Mouse (Mus musculus) NIH3T3 (cell line): ENCODE measurements around the gene Coa3.
A peak's percentile ranks its signal among the peaks of the same experiment; 100 is the strongest.
"Not testable (repeated sequence)": the region's sequence is repeated elsewhere in the genome, so short reads cannot be mapped to it uniquely, and the experiment has no call there.

Source experiments
- DNase-seq: peaks from one replicate; pipeline ENCODE4 v3.0.0-alpha.2; 2012; ENCODE audit warnings: low read depth

The Coa3 gene

GRCm38 (mm10) chr11:101278223-101279192 is at the start of gene Coa3, which contains the start of gene Cntd1:
Coa3 (minus strand) TSS chr11:101279114.
Cntd1 (plus strand) TSS chr11:101279012.
- peak; percentile 90 for DNase-seq

- DNase-seq, result no peak
Measured at GRCm38 (mm10) chr11:101327311-101327710, 48.4 kb upstream of the Coa3 start.

DNA sequence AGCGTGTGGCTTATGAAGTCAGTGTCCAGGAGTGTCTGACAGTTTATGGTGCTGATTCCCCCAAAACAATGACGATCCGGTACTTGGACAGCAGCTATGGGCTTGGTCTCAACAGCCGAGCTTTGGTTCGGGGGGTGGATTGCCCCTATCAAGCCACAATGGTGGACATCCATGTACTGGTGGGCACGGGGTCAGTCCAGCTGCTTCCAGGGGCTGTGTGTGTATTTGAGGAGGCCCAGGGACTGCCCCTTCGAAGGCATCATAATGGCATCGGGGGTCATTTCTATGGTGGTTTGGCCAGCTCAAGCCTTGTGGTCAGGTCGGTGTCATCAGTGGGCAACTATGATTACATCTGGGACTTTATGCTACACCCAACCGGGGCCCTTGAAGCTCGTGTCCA is 47.2 kb upstream of the Coa3 start:
- no peak for DNase-seq

DNA sequence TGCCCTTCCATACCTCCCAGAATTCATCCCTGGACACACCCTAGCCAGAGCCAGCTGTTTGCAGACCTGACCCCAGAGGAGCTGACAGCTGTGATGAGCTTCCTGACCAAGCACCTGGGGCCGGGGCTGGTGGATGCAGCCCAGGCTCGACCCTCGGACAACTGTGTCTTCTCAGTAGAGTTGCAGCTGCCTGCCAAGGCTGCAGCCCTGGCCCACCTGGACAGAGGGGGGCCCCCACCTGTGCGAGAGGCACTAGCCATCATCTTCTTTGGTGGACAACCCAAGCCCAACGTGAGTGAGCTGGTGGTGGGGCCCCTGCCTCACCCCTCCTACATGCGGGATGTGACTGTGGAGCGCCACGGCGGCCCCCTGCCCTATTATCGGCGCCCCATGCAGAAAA is 46.3 kb upstream of the Coa3 start:
- DNase-seq, result not testable (repeated sequence)

DNA sequence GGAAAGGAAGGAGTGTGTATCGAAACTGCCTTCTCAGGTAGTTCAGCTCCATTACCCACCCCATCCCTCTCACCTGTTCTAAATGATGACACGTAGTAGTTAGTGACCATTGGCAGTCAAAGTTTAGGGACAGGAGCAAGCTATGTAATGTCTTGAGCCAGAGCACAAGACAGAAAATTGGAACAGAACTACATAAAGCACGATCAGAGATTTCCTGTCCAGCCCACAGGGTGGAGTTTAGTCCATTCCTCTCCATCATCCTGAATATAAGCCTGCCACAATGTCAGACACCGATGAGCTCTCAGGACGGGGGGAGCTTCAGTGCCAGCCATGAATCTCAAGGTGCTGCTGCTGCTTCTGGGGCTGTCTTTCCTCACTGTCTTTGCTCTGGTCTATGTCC is 45.8 kb upstream of the Coa3 start, which contains the start of gene Aoc2:
Aoc2 (plus strand) TSS at position 301 of the 400 bp plus-strand sequence.
- no peak for DNase-seq

DNA sequence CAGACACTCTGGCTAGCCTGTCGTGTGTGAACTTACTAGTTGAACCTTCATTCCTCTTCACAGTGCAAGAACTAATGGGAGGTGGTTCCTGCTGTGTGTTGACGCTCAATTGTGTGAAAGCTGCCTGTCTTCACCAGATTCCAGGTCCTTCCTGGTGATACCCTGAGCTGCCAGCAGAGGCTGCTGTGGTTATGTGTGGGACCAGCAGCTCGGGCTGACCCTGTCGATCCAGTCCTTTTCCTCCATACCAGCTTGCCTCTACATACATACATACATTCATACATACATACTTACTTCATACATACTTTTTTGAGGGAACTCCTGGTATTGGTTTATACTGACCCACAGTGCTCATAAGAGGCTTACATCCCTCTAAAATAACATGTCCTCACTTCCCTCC is 44.7 kb upstream of the Coa3 start:
- DNase-seq, result peak; percentile 90

DNA sequence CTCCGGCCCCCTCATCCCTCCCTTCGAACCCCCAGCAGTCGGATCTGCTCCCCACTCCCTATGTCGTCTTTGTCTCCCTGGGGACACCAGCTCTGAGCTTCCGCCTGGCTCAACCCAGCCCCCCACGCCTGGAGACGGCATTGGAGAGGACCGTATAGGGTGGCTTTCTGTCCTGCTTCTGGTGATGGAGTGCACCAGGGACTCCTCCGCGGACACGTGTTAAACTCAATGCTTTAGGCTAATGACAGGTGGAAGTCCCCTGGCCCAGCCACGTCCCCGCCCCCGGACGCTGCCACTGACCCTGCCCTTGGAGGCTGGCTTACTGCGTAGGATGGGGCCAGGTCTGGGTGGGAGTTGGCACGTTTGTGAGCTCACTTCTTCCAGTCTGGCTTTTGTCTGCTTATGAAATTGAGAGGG is 37.6 kb upstream of the Coa3 start:
- DNase-seq, result peak; percentile 37

DNA sequence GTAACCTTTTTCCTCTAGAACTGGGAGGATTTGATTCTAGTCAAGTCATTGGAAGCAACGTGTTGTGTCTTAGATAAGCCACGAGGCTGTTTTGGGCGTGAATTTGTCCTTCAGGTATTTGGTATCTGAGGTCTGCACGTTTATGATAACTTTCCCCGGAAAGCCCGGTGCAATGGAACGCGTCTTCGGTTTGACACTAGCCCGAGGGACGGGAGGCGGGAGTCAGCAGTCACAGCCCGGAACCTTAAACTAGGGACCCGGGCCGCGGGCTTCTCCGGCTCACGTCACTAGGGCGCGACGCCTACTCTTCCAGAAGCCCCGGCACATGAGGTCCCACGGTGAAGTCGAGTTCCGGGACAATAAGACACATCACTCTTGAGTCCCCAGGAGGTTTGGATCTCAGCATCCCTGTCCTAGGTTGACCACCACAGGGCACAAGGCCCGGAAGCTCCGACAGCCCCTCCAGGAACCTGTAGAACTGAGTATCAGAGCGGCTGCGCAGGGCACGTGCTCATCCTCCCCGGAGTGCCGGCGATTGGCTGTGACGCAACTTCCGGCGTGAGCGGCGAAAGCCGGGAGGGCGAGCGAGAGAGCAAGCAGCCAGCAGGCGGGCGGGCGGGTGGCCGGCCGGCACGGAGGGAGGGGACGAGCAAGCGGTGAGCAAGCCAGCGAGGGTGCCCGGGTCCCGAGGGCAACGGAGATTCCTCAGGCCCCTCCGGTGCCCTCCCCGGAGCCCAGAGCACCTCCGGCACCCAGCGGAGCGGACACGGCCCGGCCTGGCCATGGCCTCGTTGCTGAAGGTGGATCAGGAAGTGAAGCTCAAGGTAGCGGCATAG is 37.0 kb upstream of the Coa3 start, which contains the start of gene Psme3:
Psme3 (plus strand) TSS at position 549 of the 836 bp plus-strand sequence.
- peak; percentile 94 for DNase-seq

GRCm38 (mm10) chr11:101315082-101315650 is 36.3 kb upstream of the Coa3 start:
- DNase-seq, result no peak

- no peak for DNase-seq
Measured at GRCm38 (mm10) chr11:101314567-101314966, 35.7 kb upstream of the Coa3 start.

DNA sequence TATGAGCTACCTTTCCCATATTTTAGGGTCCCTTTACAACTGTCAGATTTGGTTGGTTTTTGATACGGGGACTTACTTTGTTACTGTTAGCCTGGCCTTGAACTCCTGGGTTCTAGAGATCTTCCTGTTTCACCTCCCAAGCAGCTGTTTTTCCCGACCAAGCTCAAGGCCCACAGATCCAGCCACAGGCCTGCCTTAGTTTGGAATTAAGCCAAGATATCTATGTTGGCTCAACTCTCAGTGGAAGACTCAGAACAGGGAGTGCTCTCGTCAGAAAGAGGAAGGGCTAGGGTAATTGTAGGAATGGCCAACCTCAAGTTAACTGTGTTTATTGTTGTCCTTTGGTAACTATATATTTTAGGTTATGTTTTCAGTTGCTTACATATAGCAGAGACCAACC is 33.2 kb upstream of the Coa3 start:
- no peak for DNase-seq

DNA sequence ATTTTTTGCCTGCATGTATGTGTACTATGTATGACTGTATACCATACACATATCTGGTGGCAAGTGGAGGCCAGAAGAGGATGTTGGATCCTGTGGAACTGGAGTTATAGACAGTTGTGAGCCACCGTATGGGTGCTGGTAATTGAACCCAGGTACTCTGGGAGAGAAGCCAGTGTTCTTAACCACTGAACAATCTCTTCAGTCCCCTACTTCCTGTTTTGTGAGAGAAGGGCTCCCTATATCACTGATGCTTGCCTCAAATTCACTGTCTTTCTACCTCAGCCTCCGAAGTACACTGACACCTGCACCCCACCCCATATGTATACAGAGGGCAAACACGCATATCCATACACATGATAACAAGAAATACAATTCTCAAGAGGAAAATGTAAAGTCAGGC is 32.2 kb upstream of the Coa3 start:
- no peak for DNase-seq

DNA sequence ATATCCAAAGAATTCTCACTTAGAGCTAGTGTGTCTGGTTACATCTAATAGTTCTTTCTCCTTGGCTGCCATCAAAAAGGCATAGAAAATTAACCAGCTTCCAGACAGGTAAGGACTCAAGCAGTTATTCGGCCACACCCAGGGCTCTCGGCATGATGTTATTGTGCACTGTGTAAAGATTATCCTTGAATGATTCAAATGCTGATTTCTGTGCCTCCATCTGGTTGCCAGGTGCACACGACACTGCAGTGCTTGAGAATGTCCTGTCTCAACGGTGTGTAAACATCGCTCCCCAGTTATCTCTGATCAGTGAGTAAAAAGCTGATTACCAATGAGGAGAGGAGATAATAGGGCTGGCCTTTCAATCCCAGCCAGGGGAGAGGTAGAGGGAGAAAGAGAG is 28.8 kb upstream of the Coa3 start:
- DNase-seq, result no peak

- peak; percentile 98 for DNase-seq
Measured at GRCm38 (mm10) chr11:101302004-101302798, 23.3 kb upstream of the Coa3 start, which contains the start of gene Becn1. Becn1 (minus strand) TSS chr11:101302286.

- DNase-seq, result no peak
Measured at GRCm38 (mm10) chr11:101301299-101302003, 22.5 kb upstream of the Coa3 start.

DNA sequence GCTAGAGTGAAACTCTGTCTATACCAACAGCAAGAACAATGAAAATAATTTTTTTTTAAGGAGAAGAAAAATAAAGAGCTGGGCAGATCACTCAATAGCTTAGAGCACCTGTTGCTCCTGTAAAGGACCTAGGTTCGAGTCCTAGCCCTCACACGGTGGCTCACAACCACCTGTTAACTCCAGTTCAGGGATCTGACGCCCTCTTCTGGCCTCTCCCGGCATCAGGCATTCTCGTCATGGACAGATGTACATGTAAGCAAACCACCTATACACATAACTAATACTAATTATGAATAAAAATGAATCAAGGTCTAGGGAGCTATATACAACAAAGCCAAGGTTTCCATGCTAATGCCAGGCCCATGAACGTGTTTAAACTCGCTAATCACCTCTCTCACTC is 22.0 kb upstream of the Coa3 start:
- peak; percentile 35 for DNase-seq

GRCm38 (mm10) chr11:101295191-101295590 is 16.3 kb upstream of the Coa3 start:
- DNase-seq, result no peak

GRCm38 (mm10) chr11:101291231-101291630 is 12.3 kb upstream of the Coa3 start:
- DNase-seq, result no peak

- DNase-seq, result peak; percentile 81
Measured at GRCm38 (mm10) chr11:101287306-101287705, 8.4 kb upstream of the Coa3 start.

- no peak for DNase-seq
Measured at GRCm38 (mm10) chr11:101283805-101284204, 4.9 kb upstream of the Coa3 start.

DNA sequence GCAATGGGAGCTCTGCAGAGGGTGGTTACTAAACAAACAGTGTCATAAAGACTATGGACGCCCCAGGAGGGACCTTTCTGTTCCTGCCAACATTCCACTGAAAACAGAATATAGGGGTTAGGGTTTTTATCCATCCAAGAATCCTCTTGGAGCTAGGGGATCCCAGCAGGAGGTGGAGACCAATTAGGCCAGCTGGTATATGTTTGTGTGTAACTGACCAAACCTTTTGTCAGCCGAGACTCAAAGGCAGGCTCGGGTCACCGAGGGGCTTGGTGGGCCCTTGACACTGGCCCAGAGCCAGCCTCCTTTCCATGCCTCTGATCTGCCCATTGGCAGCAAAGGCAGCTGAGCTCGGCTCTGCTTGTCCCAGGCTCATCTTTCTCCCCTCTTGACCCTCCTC is 4.0 kb upstream of the Coa3 start:
- no peak for DNase-seq
